Mouse (Mus musculus): ENCODE measurements at regions not wholly inside any gene's neighbourhood (a gene's known extent, or its start where the extent isn't known, plus 50 kb on each side); places are given as distances from the start of the nearest gene placed in this dataset.
"Not testable (repeated sequence)": the region's sequence is repeated elsewhere in the genome, so short reads cannot be mapped to it uniquely, and the experiment has no call there.

DNA sequence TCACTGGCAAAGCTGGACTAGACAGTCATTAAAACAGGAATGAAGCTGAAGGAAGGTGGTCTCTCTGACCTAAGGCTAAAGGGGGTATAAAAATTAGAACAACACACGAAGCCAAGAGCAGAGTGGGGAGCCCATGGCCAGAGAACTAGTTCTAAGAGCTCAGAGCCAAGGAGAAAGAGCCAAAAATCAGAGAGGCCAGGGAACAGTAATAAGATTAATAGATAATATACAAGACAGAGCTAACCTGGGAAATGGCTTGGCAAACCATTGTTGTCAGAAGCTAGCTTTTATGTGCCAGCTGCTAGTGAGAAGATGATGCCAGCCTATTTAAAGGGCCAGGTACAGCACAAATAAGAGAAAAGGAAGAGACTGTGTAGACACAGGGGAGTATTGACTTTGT lies 606.6 kb upstream of the Klhl29 start:
- Histone ChIP-seq H3K27me3 (ENCODE audit: insufficient read depth, low read length) (no peaks in the 10 kb centered on the region), H3K27ac (ENCODE audit: low read length) (no peak overlapping the region), H3K9ac (replicated peaks; ENCODE audit: low read length) (no peak overlapping the region), H3K4me1 (ENCODE audit: insufficient read depth, low read length) (no peaks in the 10 kb centered on the region), H3K4me3 (ENCODE audit: low read length) (no peak overlapping the region), H3K36me3 (ENCODE audit: insufficient read depth, low read length) (no peaks in the 10 kb centered on the region), H3K9me3 (ENCODE audit: low read length) (no peaks in the 10 kb centered on the region), H3K4me2 (replicated peaks; ENCODE audit: low read depth, low read length) (no peak overlapping the region)
- ATAC-seq (ENCODE audit: low FRiP score, low TSS enrichment): no peak
- 66% methylated on average over 1 of the region's 1 CpGs for WGBS

DNA sequence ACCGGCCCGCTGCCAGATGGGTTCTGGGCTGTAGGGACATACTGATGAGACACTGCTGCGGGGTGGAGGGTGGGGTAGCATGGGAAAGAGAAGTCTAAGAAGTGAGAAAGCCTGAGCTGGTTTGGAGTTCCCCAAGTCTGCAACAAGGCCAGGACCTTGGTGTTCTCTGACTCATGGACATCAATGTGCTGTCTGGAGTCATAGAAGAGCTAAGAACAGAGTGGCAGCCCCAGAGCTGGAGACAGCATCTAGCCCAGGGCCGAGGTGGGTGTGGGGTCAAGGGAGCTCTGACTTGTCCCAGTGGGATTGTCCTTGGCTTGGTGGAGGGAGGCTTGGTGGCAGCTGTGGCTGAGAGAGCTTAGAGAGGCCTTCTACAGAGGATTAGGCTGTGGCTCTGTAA lies 600.4 kb upstream of the Klhl29 start:
- H3K9me3 ChIP-seq (ENCODE audit: low read length): no peaks in the 10 kb centered on the region
- H3K27me3 ChIP-seq (ENCODE audit: insufficient read depth, low read length): no peaks in the 10 kb centered on the region
- no peak overlapping the region for H3K9ac ChIP-seq (replicated peaks; ENCODE audit: low read length)
- H3K36me3 ChIP-seq (ENCODE audit: insufficient read depth, low read length): no peaks in the 10 kb centered on the region
- no peaks in the 10 kb centered on the region for H3K4me1 ChIP-seq (ENCODE audit: insufficient read depth, low read length)
- no peak overlapping the region for H3K4me3 ChIP-seq (ENCODE audit: low read length)
- ATAC-seq (ENCODE audit: low FRiP score, low TSS enrichment): no peak
- 90% methylated on average over 4 of the region's 4 CpGs for WGBS
- H3K27ac ChIP-seq (ENCODE audit: low read length): no peak overlapping the region
- H3K4me2 ChIP-seq (replicated peaks; ENCODE audit: low read depth, low read length): no peak overlapping the region

- H3K4me3 ChIP-seq (ENCODE audit: low read length): no peak overlapping the region
- no peaks in the 10 kb centered on the region for H3K4me1 ChIP-seq (ENCODE audit: insufficient read depth, low read length)
- no peaks in the 10 kb centered on the region for H3K27me3 ChIP-seq (ENCODE audit: insufficient read depth, low read length)
- H3K9ac ChIP-seq (replicated peaks; ENCODE audit: low read length): no peak overlapping the region
- ATAC-seq (ENCODE audit: low FRiP score, low TSS enrichment): no peak
- no peaks in the 10 kb centered on the region for H3K36me3 ChIP-seq (ENCODE audit: insufficient read depth, low read length)
- H3K9me3 ChIP-seq (ENCODE audit: low read length): no peaks in the 10 kb centered on the region
- H3K4me2 ChIP-seq (replicated peaks; ENCODE audit: low read depth, low read length): no peak overlapping the region
- no peak overlapping the region for H3K27ac ChIP-seq (ENCODE audit: low read length)
- WGBS: 86% methylated on average over 4 of the region's 4 CpGs
These were observed 594.1 kb upstream of the Klhl29 start for GRCm38 (mm10) chr12:5969556-5969955.

DNA sequence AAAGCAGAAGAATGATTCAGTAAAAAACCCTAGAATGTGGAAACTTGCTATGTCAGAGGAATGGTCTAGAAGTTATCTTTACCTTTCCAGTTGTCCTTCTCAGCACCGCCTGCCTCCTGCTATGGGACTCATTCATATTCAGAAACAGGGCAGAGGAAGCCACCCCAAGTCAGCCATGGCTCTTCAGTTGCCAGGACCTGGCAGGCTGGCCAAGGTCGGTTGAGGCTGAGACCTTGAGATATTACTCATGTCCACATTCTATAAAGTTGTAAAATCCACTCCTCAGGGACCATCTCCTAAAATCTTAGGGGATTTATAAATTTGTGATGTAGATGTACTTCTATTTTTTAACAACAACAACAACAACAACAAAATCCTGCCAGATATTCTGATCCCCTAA lies 580.7 kb upstream of the Klhl29 start:
- no peak for ATAC-seq (ENCODE audit: low FRiP score, low TSS enrichment)
- no peak overlapping the region for H3K4me3 ChIP-seq (ENCODE audit: low read length)
- no peaks in the 10 kb centered on the region for H3K27me3 ChIP-seq (ENCODE audit: insufficient read depth, low read length)
- no peaks in the 10 kb centered on the region for H3K4me1 ChIP-seq (ENCODE audit: insufficient read depth, low read length)
- WGBS: 71% methylated on average over 2 of the region's 2 CpGs
- H3K27ac ChIP-seq (ENCODE audit: low read length): peak overlapping the region; percentile 67
- H3K9ac ChIP-seq (replicated peaks; ENCODE audit: low read length): no peak overlapping the region
- H3K9me3 ChIP-seq (ENCODE audit: low read length): no peaks in the 10 kb centered on the region
- no peak overlapping the region for H3K4me2 ChIP-seq (replicated peaks; ENCODE audit: low read depth, low read length)
- no peaks in the 10 kb centered on the region for H3K36me3 ChIP-seq (ENCODE audit: insufficient read depth, low read length)

DNA sequence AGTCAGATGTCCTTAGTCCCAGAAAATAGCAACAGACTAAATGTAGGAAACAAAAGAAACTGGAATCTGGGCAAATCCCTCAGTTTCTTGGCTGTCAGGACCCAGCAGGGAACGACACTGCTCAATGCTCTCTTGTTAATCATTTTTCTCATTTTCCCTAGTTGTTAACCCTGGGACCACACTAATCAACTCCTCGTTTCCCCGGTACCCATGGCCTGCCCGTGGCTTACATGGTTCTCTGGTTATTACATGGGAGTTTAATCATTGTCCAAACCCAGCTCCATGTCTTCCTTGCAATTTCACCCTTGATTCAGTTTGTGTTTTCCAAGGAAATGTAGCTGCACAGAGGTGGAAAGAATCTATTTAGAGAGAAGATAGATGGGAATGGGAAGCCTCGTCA lies 580.1 kb upstream of the Klhl29 start:
- WGBS: 58% methylated on average over 5 of the region's 5 CpGs
- H3K4me1 ChIP-seq (ENCODE audit: insufficient read depth, low read length): no peaks in the 10 kb centered on the region
- no peak overlapping the region for H3K9ac ChIP-seq (replicated peaks; ENCODE audit: low read length)
- no peak overlapping the region for H3K4me3 ChIP-seq (ENCODE audit: low read length)
- H3K27me3 ChIP-seq (ENCODE audit: insufficient read depth, low read length): no peaks in the 10 kb centered on the region
- ATAC-seq (ENCODE audit: low FRiP score, low TSS enrichment): peak; percentile 97
- no peaks in the 10 kb centered on the region for H3K9me3 ChIP-seq (ENCODE audit: low read length)
- no peak overlapping the region for H3K4me2 ChIP-seq (replicated peaks; ENCODE audit: low read depth, low read length)
- no peak overlapping the region; the same call in 1 of the 2 replicates for H3K27ac ChIP-seq (ENCODE audit: low read length)
- H3K36me3 ChIP-seq (ENCODE audit: insufficient read depth, low read length): no peaks in the 10 kb centered on the region

DNA sequence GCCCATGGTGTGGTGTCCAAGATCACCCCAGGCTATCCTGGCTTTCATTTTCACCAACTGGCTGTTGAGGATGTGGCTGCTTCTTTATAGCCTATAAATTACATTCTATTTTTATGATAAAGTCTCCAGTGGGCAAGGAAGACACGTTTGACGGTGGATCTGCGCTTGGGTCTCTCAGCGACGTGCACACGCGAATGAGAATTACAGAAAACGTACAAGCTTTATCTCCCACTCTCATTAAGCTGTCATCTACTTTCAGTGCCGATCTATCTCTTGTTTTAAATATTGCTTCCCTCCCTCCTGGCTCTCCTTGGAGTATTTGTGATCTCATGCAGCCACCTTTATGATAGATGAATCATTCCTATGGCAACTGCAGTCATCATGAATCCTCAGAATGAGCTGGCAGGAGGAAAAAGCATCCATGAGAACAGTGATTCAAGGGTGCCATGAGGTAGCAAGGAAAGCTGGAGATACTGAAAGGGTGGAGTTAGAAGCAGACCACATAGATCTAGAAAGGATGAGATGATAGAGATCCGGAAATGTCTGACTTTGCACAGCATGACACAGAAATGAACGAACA lies 568.0 kb upstream of the Klhl29 start:
- H3K36me3 ChIP-seq (ENCODE audit: insufficient read depth, low read length): no peaks in the 10 kb centered on the region
- H3K27me3 ChIP-seq (ENCODE audit: insufficient read depth, low read length): no peaks in the 10 kb centered on the region
- H3K9me3 ChIP-seq (ENCODE audit: low read length): no peaks in the 10 kb centered on the region
- no peak overlapping the region for H3K4me2 ChIP-seq (replicated peaks; ENCODE audit: low read depth, low read length)
- H3K9ac ChIP-seq (replicated peaks; ENCODE audit: low read length): no peak overlapping the region
- no peak for ATAC-seq (ENCODE audit: low FRiP score, low TSS enrichment)
- no peaks in the 10 kb centered on the region for H3K4me1 ChIP-seq (ENCODE audit: insufficient read depth, low read length)
- no peak overlapping the region for H3K4me3 ChIP-seq (ENCODE audit: low read length)
- 88% methylated on average over 11 of the region's 11 CpGs for WGBS
- H3K27ac ChIP-seq (ENCODE audit: low read length): no peak overlapping the region

- no peaks in the 10 kb centered on the region for H3K36me3 ChIP-seq (ENCODE audit: insufficient read depth, low read length)
- H3K4me2 ChIP-seq (replicated peaks; ENCODE audit: low read depth, low read length): no peak overlapping the region
- no peak for ATAC-seq (ENCODE audit: low FRiP score, low TSS enrichment)
- H3K4me3 ChIP-seq (ENCODE audit: low read length): no peak overlapping the region
- H3K9me3 ChIP-seq (ENCODE audit: low read length): no peaks in the 10 kb centered on the region
- no peak overlapping the region for H3K27ac ChIP-seq (ENCODE audit: low read length)
- no peaks in the 10 kb centered on the region for H3K4me1 ChIP-seq (ENCODE audit: insufficient read depth, low read length)
- H3K9ac ChIP-seq (replicated peaks; ENCODE audit: low read length): no peak overlapping the region
- 92% methylated on average over 1 of the region's 1 CpGs for WGBS
- no peaks in the 10 kb centered on the region for H3K27me3 ChIP-seq (ENCODE audit: insufficient read depth, low read length)
These were observed 545.8 kb upstream of the Klhl29 start for GRCm38 (mm10) chr12:5921262-5921661.

DNA sequence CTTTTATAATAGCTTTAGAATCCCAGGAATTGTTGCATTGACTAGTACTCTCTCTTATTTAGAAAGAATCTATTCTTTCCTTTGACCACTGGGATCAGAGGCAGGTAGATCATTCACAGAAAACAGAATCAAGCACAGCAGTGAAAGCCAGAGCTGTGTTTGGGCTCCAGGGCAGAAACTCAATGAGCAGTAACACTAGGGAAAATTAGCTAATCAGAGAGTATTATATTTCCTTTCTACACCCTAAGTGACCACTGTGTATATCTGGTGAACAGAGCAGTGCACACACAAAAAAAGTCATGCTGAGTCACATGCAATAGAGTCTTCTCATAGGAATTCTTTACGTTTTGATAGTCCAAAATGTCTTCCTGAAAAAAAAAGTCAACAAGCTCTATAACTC lies 542.5 kb upstream of the Klhl29 start:
- WGBS: 58% methylated on average over 1 of the region's 1 CpGs
- Histone ChIP-seq H3K27me3 (ENCODE audit: insufficient read depth, low read length) (no peaks in the 10 kb centered on the region), H3K36me3 (ENCODE audit: insufficient read depth, low read length) (no peaks in the 10 kb centered on the region), H3K9ac (replicated peaks; ENCODE audit: low read length) (no peak overlapping the region), H3K27ac (ENCODE audit: low read length) (no peak overlapping the region), H3K4me3 (ENCODE audit: low read length) (no peak overlapping the region), H3K4me1 (ENCODE audit: insufficient read depth, low read length) (no peaks in the 10 kb centered on the region), H3K9me3 (ENCODE audit: low read length) (no peaks in the 10 kb centered on the region), H3K4me2 (replicated peaks; ENCODE audit: low read depth, low read length) (no peak overlapping the region)
- ATAC-seq (ENCODE audit: low FRiP score, low TSS enrichment): peak; percentile 75; the same call in 1 of the 2 replicates

- 65% methylated on average over 2 of the region's 2 CpGs for WGBS
- Histone ChIP-seq H3K27me3 (ENCODE audit: insufficient read depth, low read length) (no peaks in the 10 kb centered on the region), H3K9me3 (ENCODE audit: low read length) (peaks cover 6% of the 10 kb centered on the region; the same call in 1 of the 2 replicates), H3K4me2 (replicated peaks; ENCODE audit: low read depth, low read length) (no peak overlapping the region), H3K9ac (replicated peaks; ENCODE audit: low read length) (no peak overlapping the region), H3K4me3 (ENCODE audit: low read length) (no peak overlapping the region), H3K27ac (ENCODE audit: low read length) (no peak overlapping the region), H3K4me1 (ENCODE audit: insufficient read depth, low read length) (no peaks in the 10 kb centered on the region), H3K36me3 (ENCODE audit: insufficient read depth, low read length) (no peaks in the 10 kb centered on the region)
- no peak for ATAC-seq (ENCODE audit: low FRiP score, low TSS enrichment)
These were observed 530.8 kb upstream of the Klhl29 start for GRCm38 (mm10) chr12:5906251-5906650.

DNA sequence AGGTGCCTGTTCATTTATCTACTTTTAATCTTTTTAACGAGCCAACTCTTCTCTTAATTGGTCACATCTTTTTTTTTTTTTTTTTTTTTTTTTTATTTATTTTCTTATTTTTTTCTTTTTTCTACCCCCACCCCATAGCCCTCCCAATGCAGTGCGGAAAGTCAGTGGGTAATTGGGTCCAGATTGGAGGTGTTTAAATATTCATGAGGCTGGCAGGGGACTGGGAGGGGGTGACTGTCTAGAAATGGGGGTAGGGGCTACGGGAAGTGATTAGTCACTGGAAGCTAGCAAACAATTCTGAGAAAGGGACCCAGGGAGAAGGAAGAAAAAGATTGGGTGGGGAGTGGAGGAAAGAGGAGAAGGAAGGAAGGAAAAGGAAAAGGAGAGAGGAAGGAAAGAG lies 516.3 kb upstream of the Klhl29 start:
- not testable (repeated sequence) for H3K4me1 ChIP-seq (ENCODE audit: insufficient read depth, low read length); H3K4me2 ChIP-seq (replicated peaks; ENCODE audit: low read depth, low read length); H3K9ac ChIP-seq (replicated peaks; ENCODE audit: low read length); H3K27me3 ChIP-seq (ENCODE audit: insufficient read depth, low read length); H3K36me3 ChIP-seq (ENCODE audit: insufficient read depth, low read length); H3K27ac ChIP-seq (ENCODE audit: low read length); ATAC-seq (ENCODE audit: low FRiP score, low TSS enrichment); H3K4me3 ChIP-seq (ENCODE audit: low read length); H3K9me3 ChIP-seq (ENCODE audit: low read length)
- WGBS: 74% methylated on average over 2 of the region's 3 CpGs

All from kidney, embryonic 16.5 days (tissue).